Mouse (Mus musculus): ENCODE data around the gene Fezf1.

Gene Fezf1

GRCm38 (mm10) chr6:23248313-23249052, at the start of gene Fezf1:
Fezf1 (minus strand) TSS chr6:23248362.
- DNase-seq (ENCODE audit: low read depth in 1 of 2, low spot score in 2 of 2) = no peak

DNA sequence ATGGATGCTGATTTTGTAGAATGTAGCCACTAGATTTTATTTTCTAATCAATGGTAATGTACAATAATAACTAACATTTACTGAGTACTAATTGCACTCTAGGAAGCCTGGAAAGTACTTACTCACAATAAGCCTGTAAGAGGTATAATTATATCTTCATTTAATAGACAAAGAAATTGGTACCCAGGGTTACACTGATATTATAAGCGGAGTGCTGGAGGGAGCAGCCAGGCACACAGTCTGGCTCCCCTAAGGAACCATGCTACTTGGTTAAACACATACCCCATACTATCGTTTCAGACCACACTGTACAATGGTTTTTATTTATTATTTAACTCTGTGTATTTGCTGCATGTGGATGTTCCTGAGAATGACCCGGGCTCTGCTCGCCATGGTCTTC, 46.5 kb upstream of the Fezf1 start:
- DNase-seq (ENCODE audit: low read depth in 1 of 2, low spot score in 2 of 2) = no peak

- no peak for DNase-seq (ENCODE audit: low read depth in 1 of 2, low spot score in 2 of 2)
These were observed 40.6 kb upstream of the Fezf1 start for GRCm38 (mm10) chr6:23288752-23289151.

DNA sequence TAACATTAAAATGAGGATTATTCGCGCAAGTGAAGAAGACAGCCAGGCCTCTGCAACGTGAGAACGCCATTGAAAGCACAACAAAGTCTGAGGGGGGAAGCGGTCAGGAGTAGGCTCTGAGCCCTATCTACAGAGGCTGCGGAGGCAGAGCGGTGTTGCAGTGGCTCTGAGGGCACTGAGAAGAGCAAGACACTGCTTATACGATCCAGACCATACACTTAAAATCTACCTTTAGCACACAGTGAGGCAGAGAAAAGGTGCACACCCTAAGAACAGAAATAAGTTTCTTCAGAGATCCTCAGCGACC, 33.3 kb upstream of the Fezf1 start:
- DNase-seq (ENCODE audit: low read depth in 1 of 2, low spot score in 2 of 2) = no peak

GRCm38 (mm10) chr6:23280811-23281513, 32.8 kb upstream of the Fezf1 start:
- no peak for DNase-seq (ENCODE audit: low read depth in 1 of 2, low spot score in 2 of 2)

DNA sequence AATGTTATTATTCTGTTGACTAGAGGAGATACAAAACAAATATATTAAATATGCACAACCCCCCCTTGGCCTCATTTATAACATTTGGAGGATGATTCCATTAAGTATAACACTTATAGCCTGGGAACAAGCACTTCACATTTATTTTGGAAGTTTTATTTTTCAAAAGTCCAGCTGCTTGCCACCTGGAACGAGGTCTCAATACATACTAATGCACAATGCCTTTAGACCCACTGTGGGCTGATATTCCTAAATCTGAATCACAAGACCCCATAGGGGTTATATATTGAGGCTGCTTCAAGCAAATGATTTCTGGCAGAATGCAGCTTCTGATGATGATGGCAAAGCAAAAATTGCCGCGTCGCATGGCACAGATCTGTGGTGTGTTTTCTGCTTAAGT, 25.3 kb upstream of the Fezf1 start:
- DNase-seq (ENCODE audit: low read depth in 1 of 2, low spot score in 2 of 2) = no peak

- no peak for DNase-seq (ENCODE audit: low read depth in 1 of 2, low spot score in 2 of 2)
These were observed 24.8 kb upstream of the Fezf1 start for GRCm38 (mm10) chr6:23272979-23273378.

DNA sequence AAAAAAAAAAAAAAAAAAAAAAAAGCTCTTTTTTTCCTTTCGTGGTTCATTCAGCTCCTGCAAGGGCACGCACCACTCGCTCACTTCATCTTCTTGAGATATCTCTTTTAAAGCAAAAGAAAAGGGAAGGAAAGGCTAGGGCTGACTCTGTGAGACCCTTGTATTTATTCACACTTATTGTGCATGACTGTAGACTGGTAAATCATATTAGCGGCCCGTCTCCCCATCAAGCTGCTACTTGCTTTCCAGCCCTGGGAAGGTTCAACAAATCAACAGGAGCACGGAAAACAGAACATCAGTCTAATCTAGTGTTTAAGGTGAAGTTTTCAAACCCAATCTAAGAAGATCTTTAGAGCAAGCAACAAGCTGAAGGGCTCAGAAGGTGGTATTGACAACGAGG, 24.4 kb upstream of the Fezf1 start:
- DNase-seq (ENCODE audit: low read depth in 1 of 2, low spot score in 2 of 2) = no peak

DNA sequence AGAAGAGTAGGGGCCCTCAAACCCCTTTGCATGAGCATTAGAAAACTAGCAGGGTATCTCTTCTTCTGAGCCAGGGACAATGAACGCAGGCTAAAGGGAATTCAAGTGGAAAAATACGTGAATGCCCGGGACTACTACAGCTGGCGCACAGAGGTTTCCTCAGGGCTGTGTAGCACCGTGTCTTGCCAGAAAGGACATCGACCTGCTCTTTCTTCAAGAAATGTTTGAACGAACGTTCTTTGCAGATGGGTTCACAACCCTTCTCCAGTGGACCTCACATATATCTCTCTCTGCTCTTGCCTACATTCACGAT, 12.5 kb upstream of the Fezf1 start:
- DNase-seq (ENCODE audit: low read depth in 1 of 2, low spot score in 2 of 2) = no peak

GRCm38 (mm10) chr6:23260016-23260737, 12.0 kb upstream of the Fezf1 start:
- DNase-seq (ENCODE audit: low read depth in 1 of 2, low spot score in 2 of 2) = no peak

DNA sequence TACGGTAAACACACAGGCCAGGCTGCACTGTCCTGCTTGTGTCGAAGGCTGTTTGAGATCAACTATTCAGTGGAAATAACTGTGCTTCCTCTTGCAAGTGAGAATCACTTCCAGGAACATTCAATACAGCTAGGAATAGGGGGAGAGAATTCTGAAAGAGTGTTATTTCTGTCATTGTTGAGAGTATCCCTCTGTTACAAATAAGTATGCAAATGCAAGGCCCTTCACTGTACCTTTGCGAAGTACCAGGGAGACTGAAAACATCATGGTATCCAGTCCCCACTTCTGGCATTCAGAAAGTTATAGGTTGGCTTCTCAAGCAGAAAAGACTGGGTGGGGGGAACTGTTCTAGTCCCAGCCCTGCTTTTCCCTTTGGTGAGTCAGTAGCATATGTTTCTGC, 9.8 kb upstream of the Fezf1 start:
- DNase-seq (ENCODE audit: low read depth in 1 of 2, low spot score in 2 of 2) = no peak

- DNase-seq (ENCODE audit: low read depth in 1 of 2, low spot score in 2 of 2) = no peak
These were observed 7.0 kb upstream of the Fezf1 start for GRCm38 (mm10) chr6:23255161-23255560.

GRCm38 (mm10) chr6:23254644-23255043, 6.5 kb upstream of the Fezf1 start:
- DNase-seq (ENCODE audit: low read depth in 1 of 2, low spot score in 2 of 2) = no peak

DNA sequence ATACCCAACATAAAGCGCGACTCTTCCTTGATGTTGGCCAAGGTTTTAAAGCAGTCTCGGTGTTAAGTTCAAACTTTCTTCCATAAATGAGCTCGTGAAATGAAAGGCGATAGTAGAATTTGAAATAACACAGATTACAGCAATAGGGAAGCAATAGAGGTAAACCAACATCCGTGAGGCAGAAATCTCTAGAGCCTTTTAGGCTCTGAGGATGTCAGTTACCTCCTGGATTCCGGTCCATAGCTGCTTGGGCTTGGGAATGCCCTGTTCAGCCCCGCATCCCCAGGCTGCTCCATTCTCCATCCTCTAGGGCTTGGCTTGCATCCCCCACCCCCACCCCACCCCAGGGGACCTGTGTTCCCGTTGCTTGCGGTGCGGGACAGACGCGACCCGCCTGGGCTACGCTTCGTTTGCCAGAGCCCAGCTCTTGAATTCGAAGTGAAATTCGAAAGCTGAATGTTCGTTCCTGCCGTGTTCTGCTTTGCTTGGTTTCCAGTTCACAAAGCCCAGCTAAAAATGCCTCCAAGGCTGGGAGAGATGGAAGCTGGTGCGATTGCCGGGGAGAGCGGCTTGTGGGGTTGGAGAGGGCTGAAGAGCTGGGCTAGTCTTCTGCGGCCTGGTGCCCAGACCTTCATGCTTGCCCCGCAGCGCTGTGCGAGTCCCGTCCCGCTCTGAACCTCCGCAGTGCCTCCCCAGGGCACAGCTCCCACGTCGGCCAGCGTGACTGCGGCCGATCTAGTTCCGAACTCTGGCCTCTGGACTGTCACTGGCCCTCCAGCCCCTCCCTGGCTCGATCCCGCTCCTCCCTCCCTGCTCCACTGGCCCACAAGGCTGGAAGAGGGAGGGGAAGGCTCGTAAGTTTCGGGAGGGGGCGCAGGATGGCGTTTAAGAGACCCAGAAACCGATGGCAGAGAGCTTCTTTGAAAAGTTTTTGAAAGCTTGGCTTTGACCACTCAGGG, 5.5 kb upstream of the Fezf1 start:
- no peak for DNase-seq (ENCODE audit: low read depth in 1 of 2, low spot score in 2 of 2)

DNA sequence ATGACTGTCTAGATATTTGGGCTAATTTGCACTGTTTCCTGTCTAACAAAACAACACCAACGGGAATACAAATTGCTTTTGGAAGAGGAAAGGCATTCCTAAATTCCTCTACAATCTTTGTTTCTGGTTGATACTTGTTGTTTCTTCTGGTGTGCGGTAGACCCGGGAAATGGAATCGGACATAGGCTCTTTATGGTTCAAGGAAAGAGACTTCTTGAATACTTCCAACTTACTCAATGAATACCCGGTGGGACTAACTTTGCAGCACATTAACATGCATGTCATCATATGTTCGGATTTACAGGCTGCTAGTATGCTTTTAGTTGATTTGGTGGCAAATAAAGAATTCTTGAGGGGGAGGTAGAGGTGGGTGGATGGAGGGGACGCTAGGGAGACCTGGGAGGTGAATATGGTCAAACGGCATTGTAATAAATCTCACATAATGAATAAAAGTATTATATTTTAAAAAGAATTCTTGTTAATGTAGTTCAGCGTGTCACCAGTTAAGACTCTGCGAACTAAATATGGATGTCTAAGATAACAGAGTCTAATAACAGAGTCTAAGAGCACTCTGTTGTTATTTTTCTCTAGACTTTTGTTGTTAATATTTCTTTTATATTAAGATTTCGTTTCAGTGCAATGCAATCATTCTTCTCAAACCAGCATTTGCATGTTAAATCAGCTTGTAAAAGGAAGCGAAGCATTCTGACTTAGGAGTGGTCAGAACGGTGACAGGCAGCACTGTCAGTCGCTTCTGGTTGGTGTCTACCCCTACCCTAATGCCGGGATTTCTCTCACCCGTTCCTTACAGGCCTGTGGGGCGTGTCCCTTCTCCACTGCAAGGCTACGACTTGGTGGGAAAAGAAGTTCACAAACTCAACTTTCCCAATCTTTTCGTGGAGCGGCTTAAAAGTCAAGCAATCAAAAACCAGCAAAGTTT, 4.3 kb upstream of the Fezf1 start:
- DNase-seq (ENCODE audit: low read depth in 1 of 2, low spot score in 2 of 2) = no peak

GRCm38 (mm10) chr6:23251431-23251830, 3.3 kb upstream of the Fezf1 start:
- DNase-seq (ENCODE audit: low read depth in 1 of 2, low spot score in 2 of 2) = no peak

GRCm38 (mm10) chr6:23250288-23250955, 2.3 kb upstream of the Fezf1 start:
- no peak for DNase-seq (ENCODE audit: low read depth in 1 of 2, low spot score in 2 of 2)

DNA sequence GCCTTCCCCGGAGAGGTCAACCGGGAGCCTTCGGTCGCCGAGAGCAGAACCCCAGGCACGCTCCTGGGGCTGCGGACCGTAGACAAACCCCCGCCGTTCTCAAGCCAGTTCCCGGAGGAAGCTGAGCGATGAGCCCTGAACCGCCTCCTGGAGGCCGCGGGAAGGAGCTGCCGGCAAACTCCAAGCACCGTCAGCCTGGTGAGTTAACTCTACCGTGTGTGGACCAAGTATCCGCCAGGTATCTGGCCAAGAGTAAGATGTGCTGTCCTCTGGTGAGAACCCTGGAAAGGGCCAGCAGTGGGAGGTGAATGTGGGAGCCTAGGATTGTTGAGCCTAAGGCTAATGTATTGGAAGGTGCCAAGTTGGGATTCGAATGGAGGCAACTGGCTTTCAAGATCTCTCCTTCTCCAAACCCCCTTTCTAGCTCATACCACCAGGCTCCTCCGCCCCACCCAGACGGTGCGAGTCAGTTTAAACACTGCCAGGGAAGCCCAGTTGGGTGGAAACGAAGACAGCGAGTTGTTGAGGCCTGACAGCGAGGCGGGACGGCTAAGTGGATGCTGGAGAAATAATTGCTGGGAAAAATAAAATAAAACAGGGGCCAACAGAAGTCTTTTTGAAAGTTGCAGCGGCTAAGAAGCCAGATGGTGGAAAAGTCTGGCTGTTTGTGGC, 1.6 kb upstream of the Fezf1 start:
- DNase-seq (ENCODE audit: low read depth in 1 of 2, low spot score in 2 of 2) = no peak

DNA sequence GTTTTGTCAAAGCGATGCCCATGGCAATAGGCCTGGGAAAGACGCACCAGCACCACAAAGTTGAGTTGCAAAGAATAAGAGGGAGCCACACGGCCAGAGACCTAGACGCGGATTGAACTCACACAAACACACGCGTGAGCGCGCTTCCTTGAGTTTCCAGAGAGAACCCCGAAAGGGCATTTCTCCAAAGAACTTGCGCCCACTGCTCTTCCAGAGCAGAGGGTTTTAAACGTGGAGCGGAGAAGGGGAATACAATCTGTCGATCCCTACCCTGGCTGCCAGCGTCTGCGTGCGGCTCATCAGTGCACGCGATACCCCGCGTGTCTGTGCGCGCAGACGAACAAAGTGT, 865 bp upstream of the Fezf1 start:
- DNase-seq (ENCODE audit: low read depth in 1 of 2, low spot score in 2 of 2) = no peak
